Mouse (Mus musculus) mouse embryonic stem cell (cell line): ENCODE results near the gene Ell2.

Experiments
- in situ Hi-C, 2 experiments: fragments of 300-500 bp; cut with MboI; formaldehyde crosslinking; loops; 1 replicate in 1 of 2; 3 replicates in 1 of 2; pipeline ENCODE4 v1.14.3; 2019 to 2020; ENCODE audit warnings: low sequenced_read_pairs in 2 of 2, low pct_unique_long_range_greater_than_20kb in 1 of 2, mixed read lengths in 1 of 2; ENCODE audit not compliant: unreplicated experiment in 1 of 2

The Ell2 gene

DNA sequence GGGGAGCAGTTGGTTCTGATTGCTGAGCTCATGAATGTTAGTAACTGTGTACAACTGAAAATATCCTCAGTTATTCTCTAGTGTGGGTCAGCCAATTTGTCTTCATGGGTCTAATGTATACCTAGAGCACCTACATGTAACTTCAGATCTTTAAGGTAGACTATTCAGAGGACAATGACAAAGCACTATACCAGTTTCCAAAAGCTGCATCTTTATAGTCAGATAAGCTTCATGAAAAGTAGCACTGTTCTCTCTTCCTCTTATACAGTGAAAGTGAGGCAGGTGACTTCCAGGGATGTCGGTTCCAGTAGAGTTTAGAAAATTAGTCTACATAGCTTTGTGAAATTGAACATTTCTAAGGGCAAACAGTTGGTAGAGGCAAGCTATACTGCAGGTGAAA lies 21.4 kb downstream of the Ell2 start:
- in situ Hi-C loops, result no loop called here

DNA sequence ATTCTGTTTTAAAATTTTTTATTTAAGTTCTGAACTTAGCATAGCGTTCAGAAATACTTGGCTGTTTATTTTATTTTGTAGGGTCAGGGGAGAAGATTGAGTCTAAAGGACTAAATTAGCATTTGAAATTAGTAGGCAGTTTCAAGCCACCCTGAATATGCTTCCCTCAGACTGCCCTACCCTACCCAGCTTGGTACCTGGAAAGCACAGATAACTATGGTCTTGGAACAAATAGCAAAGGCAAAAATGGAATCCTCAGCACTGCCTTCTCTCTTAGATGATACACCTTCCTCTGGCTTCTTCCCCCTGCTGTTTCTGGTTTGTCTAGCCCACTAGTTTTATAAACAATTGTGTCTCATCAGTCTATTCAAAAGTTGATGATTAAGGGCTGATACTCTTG lies 23.3 kb downstream of the Ell2 start:
- in situ Hi-C loops, result no loop called here

DNA sequence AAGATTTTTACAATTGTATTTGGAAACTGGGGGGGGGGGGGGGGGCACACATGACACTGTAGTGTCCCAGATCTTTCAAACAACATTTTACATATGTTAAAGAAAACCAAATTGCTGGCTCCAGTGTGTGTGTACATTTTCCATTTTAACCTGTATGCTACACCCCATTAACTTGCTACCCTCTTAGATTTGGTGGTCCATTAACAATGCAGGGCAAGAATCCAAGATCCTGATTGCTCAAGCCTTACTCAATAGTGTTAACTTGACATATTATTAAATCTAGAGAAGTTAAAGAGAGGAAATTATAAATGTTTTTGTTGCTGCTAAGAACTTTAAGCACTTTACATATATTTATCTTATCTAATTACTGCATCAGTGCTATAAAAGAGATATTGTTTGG lies 24.2 kb downstream of the Ell2 start:
- in situ Hi-C loops, result no loop called here

DNA sequence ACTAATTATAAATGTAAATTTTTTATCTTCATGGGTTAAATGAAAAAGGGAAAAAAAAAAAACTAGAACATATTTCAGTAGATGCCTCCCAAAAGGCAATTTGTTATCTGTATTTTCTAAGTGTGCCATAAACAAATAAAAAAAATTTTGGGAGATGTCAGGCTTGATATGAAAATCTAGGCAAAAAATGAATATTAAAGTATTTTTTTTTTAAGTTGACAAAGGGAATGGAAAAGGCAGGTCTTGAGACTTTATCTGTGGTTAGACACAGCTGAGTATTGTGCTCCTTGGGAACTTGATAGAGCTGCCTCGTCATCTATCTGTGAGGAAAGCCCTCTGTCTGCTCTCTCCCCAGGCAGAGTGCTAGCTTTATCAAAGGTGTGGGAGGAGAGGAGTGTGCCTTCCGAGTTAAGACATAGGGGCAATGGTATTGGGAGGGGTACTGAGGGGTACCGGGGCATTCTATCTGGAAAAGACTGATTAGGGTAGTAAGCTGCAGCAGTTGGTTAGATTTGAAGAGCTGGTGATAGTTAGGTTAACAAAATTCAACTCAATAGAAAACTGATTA lies 27.1 kb downstream of the Ell2 start:
- in situ Hi-C loops, result no loop called here

DNA sequence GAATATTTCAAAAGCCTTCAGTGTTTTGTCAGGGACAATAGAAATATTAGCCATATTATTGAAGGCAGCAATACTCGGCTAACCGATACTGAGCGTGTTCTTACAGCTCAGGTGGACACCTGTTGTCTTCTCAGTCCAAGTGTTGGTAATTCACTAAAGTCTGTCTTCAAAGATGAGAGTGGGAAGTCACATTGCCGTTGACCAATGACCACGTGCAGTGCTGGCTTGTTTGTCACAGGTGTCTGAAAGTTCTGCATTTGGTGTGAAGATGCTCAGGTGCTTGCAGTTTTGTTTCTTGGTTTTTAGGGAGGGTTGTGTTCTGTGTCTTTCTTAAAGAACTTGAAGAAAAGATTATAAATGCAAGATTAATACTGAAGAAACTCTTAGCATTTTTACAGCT lies 27.7 kb downstream of the Ell2 start:
- in situ Hi-C loops, result no loop called here

DNA sequence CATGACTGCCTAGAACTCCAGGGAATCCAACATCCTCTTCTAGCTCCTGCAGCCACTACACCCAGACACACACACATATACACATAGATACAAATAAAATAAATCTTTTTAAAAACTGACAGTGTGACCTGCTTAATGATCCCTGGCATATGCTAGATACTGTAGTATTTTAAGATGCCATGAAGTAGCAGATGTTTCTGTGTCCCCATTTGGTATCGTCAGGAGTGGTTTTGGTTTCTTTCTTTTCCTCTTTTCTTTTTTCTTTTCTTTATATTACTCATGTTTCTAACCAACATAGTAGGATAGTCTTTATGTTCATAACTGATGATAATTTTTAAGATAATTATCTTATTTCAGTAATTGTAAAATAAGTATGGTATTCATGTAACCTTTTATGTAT lies 29.0 kb downstream of the Ell2 start:
- in situ Hi-C loops, result no loop called here

DNA sequence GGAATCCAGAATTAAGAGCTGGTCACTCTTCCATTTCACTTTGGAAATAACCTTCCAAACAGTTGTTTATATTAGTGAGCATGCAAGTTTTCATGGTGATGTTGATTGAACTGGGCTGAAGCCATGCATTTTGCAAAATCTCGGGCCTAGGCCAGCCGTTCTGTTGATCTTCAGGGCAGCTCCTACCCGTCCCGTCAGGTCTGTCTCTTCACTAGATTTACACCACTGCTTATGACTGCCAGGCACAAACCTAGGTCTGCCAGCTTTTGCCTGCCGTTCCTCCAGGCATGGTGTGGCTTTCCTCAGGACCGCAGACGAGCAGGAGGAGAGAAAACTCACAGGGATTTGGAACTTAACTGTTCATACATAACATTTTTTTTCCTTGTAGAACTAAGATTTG lies 31.4 kb downstream of the Ell2 start:
- in situ Hi-C loops, result no loop called here

DNA sequence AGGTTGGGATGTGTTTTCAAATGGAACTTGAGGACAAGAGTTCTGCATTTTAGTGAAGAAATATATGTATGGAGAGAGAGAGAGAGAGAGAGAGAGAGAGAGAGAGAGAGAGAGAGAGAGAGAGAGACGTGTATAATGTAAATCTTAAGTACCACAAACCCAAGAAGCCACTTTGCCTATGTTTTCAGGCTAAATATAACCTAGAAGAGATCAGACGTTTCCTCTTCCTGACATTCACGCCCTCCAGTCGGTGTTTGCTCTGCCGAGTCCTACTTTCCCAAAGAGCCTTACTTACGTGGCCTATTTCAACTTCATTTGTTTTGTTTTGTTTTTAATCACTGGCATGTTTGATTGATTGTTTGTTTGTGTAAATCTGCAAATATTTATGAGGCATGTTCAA lies 32.0 kb downstream of the Ell2 start:
- in situ Hi-C loops, result no loop called here

DNA sequence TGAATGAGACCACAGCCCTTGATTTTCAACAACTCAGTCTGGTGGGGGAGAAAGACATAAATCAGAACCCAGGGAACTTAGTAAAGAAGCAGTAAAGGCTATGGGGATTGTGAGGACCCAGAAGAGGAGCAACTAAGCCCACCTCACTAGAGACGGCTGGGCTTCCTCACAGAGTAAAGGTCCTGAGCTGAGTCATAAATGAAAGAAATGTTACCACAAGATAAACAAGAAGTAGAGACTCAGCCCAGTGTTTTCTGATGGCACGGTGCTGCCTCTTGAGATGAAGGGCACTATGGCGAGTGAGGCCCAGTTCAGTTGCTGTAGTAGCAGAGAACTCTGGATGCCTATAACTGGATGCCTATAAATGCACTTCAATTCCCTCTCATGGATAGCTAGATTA lies 32.4 kb downstream of the Ell2 start:
- in situ Hi-C loops, result no loop called here

DNA sequence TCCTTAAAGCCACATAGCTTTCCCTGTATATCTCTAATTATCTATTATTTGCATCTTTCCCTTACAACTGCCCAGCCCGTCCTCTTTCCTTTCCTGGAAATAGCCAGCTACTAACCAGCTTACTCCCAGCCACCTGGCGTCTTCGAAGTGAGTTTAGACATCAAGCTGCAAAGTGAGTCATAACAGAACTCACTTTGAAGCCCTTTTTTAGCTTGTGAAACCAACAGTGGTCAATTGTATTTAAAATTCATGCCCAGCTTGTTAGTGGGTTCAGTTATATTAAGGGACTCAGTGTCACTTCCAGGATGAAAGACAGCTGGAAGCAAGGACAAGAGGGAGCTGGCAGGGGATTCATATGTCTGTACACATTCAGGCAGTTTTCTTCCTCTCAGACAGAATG lies 33.5 kb downstream of the Ell2 start:
- in situ Hi-C loops, result no loop called here

DNA sequence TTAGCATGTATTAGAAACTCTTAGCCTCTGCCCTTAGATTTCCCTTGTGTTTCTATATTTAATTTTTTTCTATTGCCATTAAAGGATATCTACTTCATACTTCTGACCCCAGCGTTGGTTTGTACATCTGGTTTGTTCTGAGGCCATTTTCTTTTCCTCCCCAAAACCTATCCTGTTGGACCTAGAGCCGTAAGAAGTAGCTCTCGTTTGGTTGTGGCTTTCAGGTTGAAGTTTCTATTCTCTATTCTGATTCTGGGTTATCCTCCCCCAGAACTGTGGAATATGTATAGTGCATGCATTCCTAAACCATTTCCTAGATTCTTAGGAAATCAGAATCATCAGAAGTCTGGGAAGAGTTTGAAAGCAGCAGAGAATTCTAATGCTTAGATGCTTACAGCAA lies 34.6 kb downstream of the Ell2 start:
- in situ Hi-C loops, result no loop called here

DNA sequence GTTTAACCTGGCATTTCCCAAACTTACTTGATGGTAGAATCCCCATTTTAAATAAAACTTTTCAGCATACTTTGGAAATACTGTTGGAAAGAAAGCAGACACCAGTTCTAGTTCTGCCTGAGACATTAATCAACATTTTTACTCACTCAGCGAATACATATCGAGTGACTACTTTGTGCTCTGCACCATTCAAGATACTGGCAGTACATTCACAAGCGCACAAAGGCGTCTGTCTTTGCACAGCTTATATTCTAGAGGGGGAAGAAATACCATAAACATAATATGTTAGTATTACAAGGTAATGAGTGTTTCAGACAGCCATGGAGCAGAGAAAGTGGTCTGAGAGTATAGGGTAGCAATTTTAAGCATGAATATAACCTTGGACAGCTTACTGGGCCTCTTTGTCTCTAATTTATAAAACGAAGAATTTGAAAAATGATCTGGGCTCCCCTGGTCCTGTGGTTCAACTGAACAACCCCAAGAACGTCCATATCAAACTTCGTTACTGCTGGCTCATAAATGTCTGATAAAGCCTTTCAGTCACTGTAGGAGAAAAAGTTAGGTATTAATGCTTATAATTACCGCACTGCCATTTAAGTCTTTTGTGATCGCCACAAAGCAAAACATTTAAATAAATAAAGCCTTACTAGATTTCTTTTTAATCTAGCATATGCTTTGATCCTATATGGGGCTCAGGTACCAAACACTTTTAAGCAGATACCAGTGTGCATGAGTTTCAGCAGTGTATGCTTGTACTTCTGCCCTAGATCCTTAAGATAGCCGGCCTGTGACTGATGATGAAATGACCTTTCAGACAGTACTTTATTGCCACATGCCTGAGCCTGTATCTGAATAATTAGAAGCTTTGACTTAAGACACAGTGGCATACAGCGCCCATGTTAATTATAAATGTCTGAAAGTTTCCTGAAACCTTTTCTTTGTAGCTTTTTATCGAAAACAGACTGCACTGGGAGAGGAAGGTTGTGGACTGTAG lies 35.5 kb downstream of the Ell2 start:
- in situ Hi-C loops, result no loop called here

DNA sequence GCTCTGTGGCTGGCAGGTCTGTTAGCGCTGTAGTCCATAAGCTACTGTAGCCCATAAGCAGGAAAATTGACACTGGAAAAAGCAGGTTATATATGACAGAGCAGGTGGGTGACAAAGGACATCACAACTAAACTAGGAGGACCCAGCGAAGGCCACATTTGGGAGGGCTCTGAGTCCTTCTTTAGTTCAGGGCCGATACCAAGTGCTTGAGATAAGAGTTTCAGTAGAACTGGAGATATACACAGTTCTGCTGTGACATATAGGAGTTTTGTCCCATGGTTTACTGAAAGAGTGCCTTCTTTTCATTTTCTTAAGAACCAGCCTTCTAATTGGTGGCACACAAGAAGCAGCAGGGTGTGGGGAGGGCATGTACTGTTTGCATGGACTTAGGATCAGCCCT lies 36.4 kb downstream of the Ell2 start:
- in situ Hi-C loops, result no loop called here

DNA sequence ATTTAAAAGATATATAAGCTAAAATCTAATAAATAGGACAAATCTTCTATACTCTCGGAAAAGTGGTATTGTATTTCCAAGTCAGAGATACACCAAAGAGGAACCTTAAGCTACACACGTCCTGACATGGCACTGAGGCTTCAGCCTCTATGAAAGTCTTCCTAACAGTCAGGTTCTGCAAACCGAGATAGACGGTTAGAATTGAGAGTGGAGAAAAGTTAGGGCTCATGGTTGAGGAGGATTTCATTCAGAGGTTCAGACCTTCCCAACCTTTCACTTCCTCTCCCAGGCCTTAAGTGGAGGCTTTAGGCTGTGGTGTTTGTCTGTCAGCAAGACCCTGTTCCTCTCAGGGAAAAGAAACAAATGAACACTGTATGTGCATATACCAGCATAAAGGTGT lies 37.5 kb downstream of the Ell2 start:
- in situ Hi-C loops, result no loop called here

DNA sequence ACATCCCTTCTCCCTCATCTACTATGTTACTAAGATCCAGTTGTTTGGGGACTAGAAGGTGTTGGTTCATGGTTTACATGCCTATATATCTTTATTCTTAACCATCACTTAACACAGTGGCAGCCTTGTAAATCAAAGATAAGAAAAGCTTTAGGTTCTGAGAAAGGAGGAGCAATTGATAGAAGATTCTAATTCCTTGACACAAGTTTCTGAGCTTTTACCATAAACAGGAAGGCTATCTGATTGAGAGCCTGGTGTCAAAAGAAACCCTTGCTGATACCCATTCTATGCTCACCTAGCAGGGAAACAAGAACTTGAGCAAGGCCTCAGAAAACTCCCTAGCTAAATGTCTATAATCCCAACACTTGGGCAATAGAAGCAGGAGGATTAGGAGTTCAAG lies 38.8 kb downstream of the Ell2 start:
- in situ Hi-C loops, result no loop called here

DNA sequence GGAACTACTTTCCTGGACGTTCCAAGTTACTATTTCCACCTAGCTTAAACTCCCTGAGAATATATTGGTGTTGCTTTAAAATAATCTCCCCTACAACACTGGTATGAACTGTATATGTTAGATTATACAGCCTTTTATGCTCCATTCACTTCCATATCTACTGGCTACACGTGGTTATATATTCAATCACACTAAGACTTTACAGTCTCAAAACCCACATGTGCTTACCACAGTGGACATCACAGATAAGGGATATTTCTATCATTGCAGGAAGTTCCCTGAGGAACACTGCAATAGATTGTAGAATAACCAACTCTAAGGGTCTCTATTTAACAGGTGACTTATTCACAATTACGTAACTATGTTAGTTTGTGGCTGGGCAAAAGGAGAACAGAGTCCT lies 40.7 kb downstream of the Ell2 start:
- in situ Hi-C loops, result no loop called here

DNA sequence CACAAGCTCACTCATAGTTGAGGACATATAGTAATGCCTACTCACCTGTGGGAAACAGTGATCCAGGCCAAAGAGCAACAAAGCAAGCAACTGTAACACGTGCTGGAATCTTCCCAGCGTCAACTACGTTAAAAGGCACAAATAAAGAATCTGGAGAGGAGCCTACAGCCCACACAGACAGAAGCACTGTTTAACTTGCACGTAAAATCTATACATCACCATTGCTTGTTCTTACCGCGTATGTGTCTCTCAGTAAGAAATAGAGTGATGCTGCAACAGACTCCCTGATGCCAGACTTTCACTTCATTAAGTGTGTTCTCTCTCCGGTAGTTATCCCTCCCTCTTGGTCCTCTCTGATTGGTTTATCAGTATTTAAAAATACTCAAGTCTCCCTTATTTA lies 42.1 kb downstream of the Ell2 start:
- in situ Hi-C loops, result no loop called here

DNA sequence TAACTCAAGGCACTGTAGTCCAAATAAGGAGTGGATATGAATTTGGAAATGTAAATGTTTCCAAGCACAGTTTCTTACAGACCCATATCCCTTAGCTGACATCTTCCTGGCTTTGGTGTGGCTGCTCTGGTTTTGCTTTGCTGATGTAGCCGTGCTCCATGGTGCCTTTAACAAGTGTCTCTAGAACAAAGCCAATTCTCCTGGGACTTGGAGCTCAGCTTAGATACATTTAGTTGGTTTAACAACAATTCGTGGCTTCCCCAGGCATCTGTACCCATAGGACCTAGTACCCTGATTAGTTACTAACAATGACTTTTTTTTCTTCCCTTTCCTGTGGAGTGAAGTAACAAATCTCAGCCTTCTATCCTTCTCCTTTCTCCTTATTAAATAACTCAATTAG lies 44.2 kb downstream of the Ell2 start:
- in situ Hi-C loops, result no loop called here

DNA sequence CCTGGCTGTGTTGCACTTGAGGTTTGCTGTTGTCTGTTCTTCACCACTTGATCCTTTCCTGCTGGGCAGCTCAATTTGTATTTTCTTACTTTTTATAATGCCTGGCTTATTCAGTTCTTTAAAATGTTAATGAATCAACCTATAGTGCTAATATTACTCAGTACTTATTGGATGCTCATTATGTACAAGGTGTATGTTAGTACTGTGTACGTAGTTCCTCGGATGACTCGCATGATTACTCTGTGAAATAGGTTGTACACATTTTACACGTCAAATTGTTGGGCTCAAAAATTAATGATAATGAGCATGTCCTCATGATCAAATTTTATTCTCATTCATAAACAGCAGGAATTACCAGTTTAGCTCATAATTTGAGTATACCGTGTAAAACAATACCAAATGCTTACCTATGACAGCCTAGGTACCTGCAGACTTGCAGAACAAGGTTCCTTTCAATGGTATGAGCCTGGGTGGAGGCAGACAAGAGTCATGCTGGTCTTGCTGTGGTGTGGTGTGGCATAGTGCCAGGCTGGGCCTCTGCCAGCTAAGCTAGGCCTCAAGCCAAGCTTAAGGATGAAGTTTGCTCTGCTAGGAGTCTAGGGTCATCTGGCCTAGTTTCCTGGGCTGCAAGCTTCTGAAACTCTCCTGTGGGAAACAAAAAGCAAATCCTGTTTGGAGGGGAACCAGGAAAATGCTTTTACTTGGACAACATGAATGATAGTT lies 45.8 kb downstream of the Ell2 start:
- in situ Hi-C loops, result no loop called here

DNA sequence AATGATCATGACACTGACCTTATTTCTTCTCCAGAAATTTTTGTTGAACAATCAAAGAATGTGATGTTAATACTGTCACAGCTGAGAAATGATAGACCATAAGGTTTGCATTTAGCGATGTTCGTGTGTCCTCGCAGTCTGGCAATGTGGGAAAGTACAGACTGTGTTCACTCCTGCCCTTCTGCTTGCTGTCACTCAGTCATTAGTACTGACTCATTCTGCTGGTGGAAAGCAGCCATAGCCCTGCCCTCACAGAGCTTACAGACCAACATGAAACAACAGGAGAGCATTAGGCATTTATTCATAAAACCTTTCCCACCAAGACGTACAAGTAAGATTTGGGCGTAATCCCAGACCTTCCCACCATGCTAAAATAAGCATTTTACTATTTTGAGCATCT lies 47.8 kb downstream of the Ell2 start:
- in situ Hi-C loops, result no loop called here
